Mouse (Mus musculus) bone marrow macrophage, adult 2 months (primary cell): ENCODE results near the gene Trim63. TPM values are rescaled to one million over a fixed set of nuclear protein-coding genes. Genes with fewer than 3 reads are reported as not detected.

ENCODE experiments used
- H3K27ac ChIP-seq: 2 replicates; pipeline ENCODE4 v1.5.1; 2012; ENCODE audit warnings: low read depth, low read length; ENCODE audit not compliant: insufficient read depth
- H3K4me1 ChIP-seq: 2 replicates; pipeline ENCODE4 v1.6.1; 2012; ENCODE audit warnings: low read length; ENCODE audit not compliant: control insufficient read depth, insufficient read depth
- H3K4me3 ChIP-seq: 2 replicates; pipeline ENCODE4 v1.5.1; 2012; ENCODE audit warnings: mild to moderate bottlenecking, low read length, moderate library complexity; ENCODE audit not compliant: insufficient read depth
- CTCF ChIP-seq: IDR thresholded peaks from 2 replicates; pipeline ENCODE4 v1.5.1; 2012; ENCODE audit warnings: low read depth, mild to moderate bottlenecking, low read length, moderate library complexity
- POLR2A ChIP-seq: IDR thresholded peaks from 2 replicates; pipeline ENCODE4 v1.6.1; 2012; ENCODE audit warnings: mild to moderate bottlenecking, low read depth, low read length, borderline replicate concordance
- polyA plus RNA-seq: library from polyadenylated mRNA; stranded (reverse); fragments of >200 nt; gene quantifications from 2 replicates; pipeline ENCODE4 v1.2.4, GENCODE M21; 2012; ENCODE audit not compliant: missing spikeins, insufficient read depth, insufficient read length

The Trim63 gene
- polyA plus RNA-seq, 1 experiment, result not detected

DNA sequence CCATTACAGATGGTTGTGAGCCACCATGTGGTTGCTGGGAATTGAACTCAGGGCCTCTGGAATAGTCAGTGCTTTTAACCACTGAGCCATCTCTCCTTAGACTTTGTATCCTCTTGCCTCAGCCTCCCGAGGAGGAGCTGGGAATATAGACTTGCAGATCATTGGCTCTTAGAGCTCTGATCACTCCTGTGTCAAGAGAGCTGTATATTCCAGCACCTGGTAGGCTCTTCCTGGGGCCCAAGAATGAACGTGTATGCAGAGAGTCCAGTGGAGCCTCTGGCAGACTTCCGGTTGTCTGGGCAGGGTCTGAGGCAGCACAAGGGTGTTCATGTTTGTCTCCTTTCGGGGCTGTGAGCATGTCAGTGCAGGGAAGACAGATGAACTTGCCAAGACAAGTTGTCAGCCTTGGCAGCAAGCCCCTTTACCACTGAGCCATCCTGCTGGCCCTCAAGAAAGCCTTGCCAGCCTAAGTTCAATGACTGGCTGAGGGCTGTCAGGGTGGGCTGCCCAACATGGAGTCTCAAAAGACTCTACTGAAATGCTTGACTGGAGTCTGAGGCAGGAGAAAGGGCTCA, 752 bp upstream of the Trim63 start:
- no peak overlapping the region for H3K4me3 ChIP-seq
- H3K27ac ChIP-seq, result no peak overlapping the region
- no peak for TF ChIP-seq POLR2A
- no peak for TF ChIP-seq CTCF
- H3K4me1 ChIP-seq, result no peaks in the 10 kb centered on the region

DNA sequence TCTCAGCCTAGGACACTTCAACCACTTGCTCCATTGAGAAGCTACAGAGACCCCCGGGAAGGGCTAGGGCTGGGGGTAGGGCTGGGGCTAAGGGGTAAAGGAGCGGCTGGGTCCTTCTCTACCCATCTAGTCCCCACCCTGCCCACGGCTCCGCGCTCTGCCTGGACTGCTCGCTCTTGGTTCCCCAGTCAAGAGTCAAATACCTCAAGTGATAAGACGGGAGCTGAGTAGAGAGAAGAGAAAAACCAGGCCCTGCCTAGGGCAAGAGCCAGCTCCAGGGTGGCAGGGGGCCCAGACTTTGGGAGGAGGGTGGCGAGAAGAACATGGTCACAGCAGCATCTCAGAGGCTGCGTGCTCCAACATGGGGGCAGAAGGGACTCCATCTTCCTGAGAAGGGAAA, 550 bp downstream of the Trim63 start:
- H3K27ac ChIP-seq, result no peak overlapping the region
- TF ChIP-seq CTCF, result no peak
- no peak for TF ChIP-seq POLR2A

DNA sequence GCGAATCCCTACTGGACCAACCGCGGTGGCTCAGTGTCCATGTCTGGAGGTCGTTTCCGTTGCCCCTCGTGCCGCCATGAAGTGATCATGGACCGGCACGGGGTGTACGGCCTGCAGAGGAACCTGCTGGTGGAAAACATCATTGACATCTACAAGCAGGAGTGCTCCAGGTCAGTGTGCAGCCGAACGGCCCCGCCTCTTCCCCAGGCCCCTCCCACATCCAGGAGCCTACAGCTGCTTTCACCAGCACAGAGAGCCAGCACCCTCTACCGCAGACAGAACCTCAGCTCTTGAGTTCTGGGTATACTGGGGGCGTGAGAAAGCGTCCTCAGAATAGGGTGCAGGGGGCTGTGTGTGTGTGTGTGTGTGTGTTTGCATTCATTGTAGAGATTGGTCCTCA, 1.5 kb downstream of the Trim63 start:
- no peak for TF ChIP-seq CTCF
- no peak for TF ChIP-seq POLR2A
- Histone ChIP-seq H3K27ac (no peak overlapping the region), H3K4me1 (no peaks in the 10 kb centered on the region), H3K4me3 (no peak overlapping the region)

More for the DNA sequence above, 550 bp downstream of the Trim63 start:
- Histone ChIP-seq H3K4me1 (no peaks in the 10 kb centered on the region), H3K4me3 (no peak overlapping the region)

DNA sequence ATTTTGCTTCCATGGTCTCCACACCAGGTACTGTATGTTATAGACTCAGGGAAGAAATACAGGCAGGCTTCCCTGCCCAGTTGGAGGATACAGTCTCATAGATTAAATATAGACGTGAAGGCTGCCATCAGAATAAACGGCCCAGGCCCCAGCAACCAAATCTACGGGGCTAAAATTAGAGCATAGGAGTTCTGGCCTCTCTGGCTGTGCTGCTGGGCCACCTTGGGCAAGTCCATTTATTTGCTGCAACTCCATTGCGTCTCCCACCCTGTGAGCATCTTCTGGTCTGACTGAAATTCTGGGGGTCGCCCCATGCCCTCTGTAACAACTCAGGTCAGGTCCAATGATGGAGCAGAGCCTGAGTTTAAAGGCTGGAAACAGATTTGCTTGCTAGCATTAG, 4.2 kb downstream of the Trim63 start:
- TF ChIP-seq CTCF, result no peak
- no peak for TF ChIP-seq POLR2A
- Histone ChIP-seq H3K4me3 (no peak overlapping the region), H3K4me1 (no peaks in the 10 kb centered on the region), H3K27ac (no peak overlapping the region)

DNA sequence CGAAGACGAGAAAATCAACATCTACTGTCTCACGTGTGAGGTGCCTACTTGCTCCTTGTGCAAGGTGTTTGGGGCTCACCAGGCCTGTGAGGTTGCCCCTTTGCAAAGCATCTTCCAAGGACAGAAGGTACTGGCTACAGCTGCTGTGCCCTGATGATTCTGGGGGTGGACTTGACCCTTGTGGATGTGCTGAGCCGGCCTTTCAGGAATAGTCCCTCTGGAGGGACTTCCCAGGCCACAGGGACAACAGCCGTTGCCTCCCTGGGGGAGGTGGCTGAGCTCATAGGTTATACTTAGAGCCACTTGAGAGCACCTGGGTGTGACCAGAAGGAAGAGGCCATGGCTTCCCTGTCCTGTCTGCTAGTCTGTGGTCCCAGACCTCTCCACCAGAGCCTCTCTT, 4.8 kb downstream of the Trim63 start:
- no peaks in the 10 kb centered on the region for H3K4me1 ChIP-seq
- no peak overlapping the region for H3K4me3 ChIP-seq
- no peak for TF ChIP-seq POLR2A
- no peak overlapping the region for H3K27ac ChIP-seq

DNA sequence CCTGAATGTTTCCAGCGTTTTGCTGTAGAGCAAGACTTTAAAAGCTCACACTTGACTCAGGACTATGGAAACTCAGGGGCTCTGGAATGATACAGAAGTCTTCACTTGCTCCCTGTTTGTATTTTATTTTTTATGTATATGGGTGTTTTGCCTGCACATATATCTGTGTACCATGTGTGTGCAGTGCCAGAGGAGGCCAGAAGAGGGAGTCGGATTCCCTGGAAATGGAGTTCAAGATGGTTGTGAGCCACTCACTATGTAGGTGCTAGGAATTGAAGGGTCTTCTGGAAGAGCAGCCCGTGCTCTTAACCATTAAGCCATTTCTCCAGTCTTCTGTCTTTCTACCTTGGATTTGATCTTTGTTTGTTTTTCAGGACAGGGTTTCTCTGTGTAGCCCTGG, 6.6 kb downstream of the Trim63 start:
- no peak overlapping the region for H3K4me3 ChIP-seq
- no peak for TF ChIP-seq CTCF
- TF ChIP-seq POLR2A, result no peak
- no peak overlapping the region for H3K27ac ChIP-seq
- H3K4me1 ChIP-seq, result no peaks in the 10 kb centered on the region

DNA sequence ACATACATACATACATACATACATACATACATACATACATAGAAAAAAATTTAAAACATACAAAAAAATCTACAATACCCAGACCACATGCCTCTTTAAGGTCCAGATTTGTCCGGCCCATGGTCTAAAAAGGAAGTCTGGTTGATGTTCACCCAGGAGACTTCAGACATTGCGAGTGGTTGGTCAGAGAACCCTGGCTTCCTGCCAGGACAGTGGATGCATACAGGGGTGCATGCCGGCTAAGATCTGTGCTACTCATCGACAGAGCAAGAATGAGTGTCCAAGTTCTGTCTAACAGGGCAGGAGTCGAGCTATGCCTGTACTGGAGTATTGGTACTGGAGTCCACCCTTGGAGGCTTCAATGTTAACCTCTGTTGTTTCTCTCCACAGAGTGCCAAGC, 9.7 kb downstream of the Trim63 start:
- Histone ChIP-seq H3K27ac (no peak overlapping the region), H3K4me3 (no peak overlapping the region), H3K4me1 (no peaks in the 10 kb centered on the region)
- no peak for TF ChIP-seq CTCF
- no peak for TF ChIP-seq POLR2A

DNA sequence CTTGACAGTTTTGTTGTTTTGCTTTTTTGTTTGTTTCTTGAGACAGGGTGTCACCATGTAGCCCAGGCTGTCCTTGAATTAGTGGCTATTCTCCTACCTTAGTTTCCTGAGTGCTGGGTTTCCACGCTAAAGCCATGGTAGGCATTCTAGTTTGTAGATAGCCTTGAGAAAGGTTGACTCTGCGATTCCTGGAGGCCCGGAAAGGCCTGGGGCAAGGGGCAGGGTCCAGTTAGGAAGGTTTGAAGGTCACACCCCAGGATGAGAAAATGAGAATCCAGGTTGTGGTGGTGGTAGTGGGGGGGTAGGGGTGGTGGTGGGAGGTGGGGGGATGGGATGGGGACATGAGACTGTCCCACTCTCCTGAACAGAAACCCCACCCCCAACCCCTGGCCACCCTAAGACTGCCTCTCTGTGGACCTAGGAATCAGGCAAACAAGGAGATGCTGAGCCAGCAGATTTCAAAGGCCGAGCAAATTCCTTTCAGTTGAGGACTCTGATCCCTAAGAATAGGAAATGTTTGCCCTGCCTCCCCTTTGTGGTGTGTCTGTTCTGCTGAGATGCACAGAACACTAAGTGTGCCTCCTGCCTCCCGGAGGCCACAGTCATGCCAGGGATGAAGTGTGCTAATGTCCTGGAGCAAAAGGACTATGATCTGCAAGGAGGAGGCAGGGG, 12.1 kb downstream of the Trim63 start:
- Histone ChIP-seq H3K4me1 (no peaks in the 10 kb centered on the region), H3K27ac (no peak overlapping the region), H3K4me3 (no peak overlapping the region)
- TF ChIP-seq POLR2A, result no peak
- no peak for TF ChIP-seq CTCF

DNA sequence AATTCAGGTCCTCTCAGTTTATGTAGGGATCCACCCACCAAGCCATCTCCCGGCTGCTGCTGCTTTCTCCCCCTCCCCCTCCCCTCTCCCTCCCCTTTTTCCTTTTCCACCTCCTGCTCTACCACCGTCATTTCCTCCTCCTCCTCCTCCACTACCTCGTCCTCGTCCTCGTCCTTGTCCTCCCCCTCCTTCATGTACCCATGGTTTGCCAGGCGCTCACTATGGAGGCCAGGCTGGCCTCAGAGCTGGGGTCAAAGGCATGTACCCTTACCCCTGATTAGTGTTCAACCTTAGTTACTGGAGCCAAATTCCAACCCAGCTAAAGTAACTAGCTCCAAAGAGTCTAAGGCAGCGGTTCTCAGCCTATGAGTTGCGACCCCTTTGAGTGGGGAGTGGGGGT, 13.2 kb downstream of the Trim63 start:
- Histone ChIP-seq H3K4me3 (no peak overlapping the region), H3K27ac (no peak overlapping the region), H3K4me1 (no peaks in the 10 kb centered on the region)
- TF ChIP-seq CTCF (no peak), POLR2A (no peak)

DNA sequence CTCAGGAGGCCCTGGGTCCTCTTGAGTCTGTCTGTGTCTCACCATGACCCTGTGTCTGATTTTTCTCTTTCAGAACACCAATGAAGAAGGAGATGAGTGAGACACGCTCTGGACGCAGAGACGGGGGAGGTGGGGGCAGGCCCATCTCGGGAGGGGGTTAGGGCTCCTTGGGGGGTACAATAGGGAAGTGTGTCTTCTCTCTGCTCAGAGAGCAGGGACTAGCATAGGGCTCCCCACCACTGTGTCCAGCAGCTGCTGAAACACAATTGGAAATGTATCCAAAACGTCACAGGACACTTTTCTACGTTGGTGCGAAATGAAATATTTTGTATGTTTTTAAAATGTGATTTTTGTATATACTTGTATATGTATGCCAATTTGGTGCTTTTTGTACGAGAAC, 13.9 kb downstream of the Trim63 start:
- no peaks in the 10 kb centered on the region for H3K4me1 ChIP-seq
- no peak for TF ChIP-seq CTCF
- TF ChIP-seq POLR2A, result no peak
- H3K27ac ChIP-seq, result no peak overlapping the region
- no peak overlapping the region for H3K4me3 ChIP-seq
